Mouse (Mus musculus) kidney, adult 2 months (tissue): ENCODE measurements around the gene Slc9a8. TPM values are rescaled to one million over a fixed set of nuclear protein-coding genes. Genes with fewer than 3 reads are reported as not detected.
A peak's percentile ranks its signal among the peaks of the same experiment; 100 is the strongest.

Experiments
- DNase-seq: peaks from one replicate; pipeline ENCODE4 v3.0.0; 2021
- H3K27ac ChIP-seq: fragments of 200-500 bp; 2 replicates; pipeline ENCODE4 v1.5.1; 2012; ENCODE audit warnings: low read depth, low read length, control low read depth, inconsistent platforms; ENCODE audit not compliant: insufficient read depth
- H3K27me3 ChIP-seq: fragments of 200-500 bp; replicated peaks from 2 replicates; pipeline ENCODE4 v1.6.1; 2012; ENCODE audit warnings: mild to moderate bottlenecking, moderate library complexity, low read length, inconsistent platforms; ENCODE audit not compliant: control insufficient read depth, insufficient read depth
- H3K36me3 ChIP-seq: fragments of 200-500 bp; 2 replicates; pipeline ENCODE4 v1.6.1; 2012; ENCODE audit warnings: mild to moderate bottlenecking, moderate library complexity, low read length, inconsistent platforms; ENCODE audit not compliant: control insufficient read depth, insufficient read depth
- H3K4me1 ChIP-seq: fragments of 200-500 bp; 2 replicates; pipeline ENCODE4 v1.6.1; 2011; ENCODE audit warnings: low read length; ENCODE audit not compliant: control insufficient read depth, insufficient read depth
- H3K4me3 ChIP-seq: fragments of 200-500 bp; 2 replicates; pipeline ENCODE4 v1.5.1; 2011; ENCODE audit warnings: mild to moderate bottlenecking, low read depth, low read length, control low read depth; ENCODE audit not compliant: insufficient read depth
- CTCF ChIP-seq: fragments of 200-500 bp; conservative IDR thresholded peaks from 2 replicates; pipeline ENCODE4 v1.5.1; 2011; ENCODE audit warnings: low read depth, mild to moderate bottlenecking, control low read depth, low read length, moderate library complexity, mixed read lengths; ENCODE audit not compliant: insufficient read depth, insufficient read length
- POLR2A ChIP-seq: fragments of 200-500 bp; IDR thresholded peaks from one replicate; pipeline ENCODE4 v1.6.1; 2011; ENCODE audit warnings: low read depth, low read length, control low read depth
- WGBS: fragments of 180-500 bp; shearing (Covaris S2); methylation state at CpG from one replicate; pipeline ENCODE4 v1.1.7; 2018; 5-methylcytosine and 5-hydroxymethylcytosine counted together
- polyA plus RNA-seq: library from polyadenylated mRNA; depleted of rRNA; stranded (reverse); fragments of >200 nt; gene quantifications from 2 replicates; pipeline ENCODE4 v1.2.3, GENCODE M21; 2012

Gene Slc9a8
- polyA plus RNA-seq, 1 experiment, result 226 TPM

GRCm38 (mm10) chr2:167478128-167478527, 56.6 kb downstream of the Slc9a8 start:
- Histone ChIP-seq H3K36me3 (no peaks in the 10 kb centered on the region; the same call in 1 of the 2 replicates), H3K4me1 (peaks cover 13% of the 10 kb centered on the region), H3K27ac (no peak overlapping the region), H3K4me3 (no peak overlapping the region), H3K27me3 (no peaks in the 10 kb centered on the region)
- TF ChIP-seq CTCF, result no peak
- TF ChIP-seq POLR2A, result no peak
- no peak for DNase-seq
- 32% methylated on average over 2 of the region's 2 CpGs for WGBS

- H3K27me3 ChIP-seq, result no peaks in the 10 kb centered on the region
- DNase-seq, result no peak
- peaks cover 14% of the 10 kb centered on the region for H3K4me1 ChIP-seq
- H3K36me3 ChIP-seq, result peaks cover 4% of the 10 kb centered on the region
- WGBS, result 92% methylated on average over 1 of the region's 1 CpGs
- no peak overlapping the region for H3K27ac ChIP-seq
- H3K4me3 ChIP-seq, result no peak overlapping the region
- no peak for TF ChIP-seq CTCF
- no peak for TF ChIP-seq POLR2A
These were observed 58.0 kb downstream of the Slc9a8 start for GRCm38 (mm10) chr2:167479501-167479900.

- peak; percentile 36 for DNase-seq
- no peaks in the 10 kb centered on the region for H3K27me3 ChIP-seq
- H3K36me3 ChIP-seq, result peaks cover 4% of the 10 kb centered on the region
- H3K27ac ChIP-seq, result no peak overlapping the region
- H3K4me1 ChIP-seq, result peaks cover 31% of the 10 kb centered on the region
- 54% methylated on average over 4 of the region's 4 CpGs for WGBS
- TF ChIP-seq POLR2A (no peak), CTCF (no peak)
- no peak overlapping the region for H3K4me3 ChIP-seq
These were observed 61.2 kb downstream of the Slc9a8 start for GRCm38 (mm10) chr2:167482681-167483080.

GRCm38 (mm10) chr2:167483081-167483826, 61.7 kb downstream of the Slc9a8 start:
- Histone ChIP-seq H3K27ac (no peak overlapping the region), H3K4me3 (no peak overlapping the region), H3K36me3 (peaks cover 4% of the 10 kb centered on the region), H3K4me1 (peaks cover 32% of the 10 kb centered on the region), H3K27me3 (no peaks in the 10 kb centered on the region)
- 70% methylated on average over 27 of the region's 27 CpGs for WGBS
- DNase-seq, result peak; percentile 74
- TF ChIP-seq CTCF (no peak), POLR2A (no peak)

GRCm38 (mm10) chr2:167483827-167484410, 62.4 kb downstream of the Slc9a8 start:
- TF ChIP-seq CTCF (no peak), POLR2A (no peak)
- Histone ChIP-seq H3K4me3 (no peak overlapping the region), H3K36me3 (peaks cover 4% of the 10 kb centered on the region), H3K27me3 (no peaks in the 10 kb centered on the region), H3K27ac (no peak overlapping the region), H3K4me1 (peaks cover 35% of the 10 kb centered on the region)
- no peak for DNase-seq
- WGBS, result 93% methylated on average over 24 of the region's 24 CpGs

GRCm38 (mm10) chr2:167484932-167485331, 63.4 kb downstream of the Slc9a8 start:
- 86% methylated on average over 11 of the region's 11 CpGs for WGBS
- no peak overlapping the region for H3K27ac ChIP-seq
- no peaks in the 10 kb centered on the region for H3K27me3 ChIP-seq
- no peak overlapping the region for H3K4me3 ChIP-seq
- TF ChIP-seq POLR2A, result no peak
- TF ChIP-seq CTCF, result no peak
- H3K36me3 ChIP-seq, result peaks cover 4% of the 10 kb centered on the region
- no peak for DNase-seq
- H3K4me1 ChIP-seq, result peaks cover 35% of the 10 kb centered on the region
